Mouse (Mus musculus) neural tube, embryonic 14.5 days (tissue): ENCODE measurements around the gene Celf2. TPM values are rescaled to one million over a fixed set of nuclear protein-coding genes. Genes with fewer than 3 reads are reported as not detected.

ENCODE experiments used
- ATAC-seq: fragments of 200-750 bp; cut with Nextera tagmentation; 2 replicates; pipeline ENCODE4 v1.8.0; 2017; ENCODE audit warnings: low read depth, mild to moderate bottlenecking, moderate TSS enrichment, moderate library complexity
- H3K27ac ChIP-seq: fragments of 300-500 bp; sonication (generic); 2 replicates; pipeline ENCODE4 v1.5.1; 2014; ENCODE audit warnings: low read depth, mild to moderate bottlenecking, control low read depth, low read length, moderate library complexity, mixed read lengths
- H3K27me3 ChIP-seq: fragments of 300-500 bp; sonication (generic); 2 replicates; pipeline ENCODE4 v1.6.1; 2014; ENCODE audit warnings: low read length; ENCODE audit not compliant: control insufficient read depth, insufficient read depth
- H3K36me3 ChIP-seq: fragments of 300-500 bp; sonication (generic); 2 replicates; pipeline ENCODE4 v1.6.1; 2014; ENCODE audit warnings: low read length, mixed read lengths; ENCODE audit not compliant: control insufficient read depth, insufficient read depth
- H3K4me1 ChIP-seq: fragments of 300-500 bp; sonication (generic); 2 replicates; pipeline ENCODE4 v1.6.1; 2014; ENCODE audit warnings: low read length; ENCODE audit not compliant: control insufficient read depth, insufficient read depth
- H3K4me2 ChIP-seq: fragments of 300-500 bp; sonication (generic); 2 replicates; pipeline ENCODE4 v1.6.1; 2014; ENCODE audit warnings: mild to moderate bottlenecking, low read depth, low read length, control low read depth
- H3K4me3 ChIP-seq: fragments of 300-500 bp; sonication (generic); 2 replicates; pipeline ENCODE4 v1.5.1; 2014; ENCODE audit warnings: low read depth, low read length, control low read depth, mixed read lengths
- H3K9ac ChIP-seq: fragments of 300-500 bp; sonication (generic); replicated peaks from 2 replicates; pipeline ENCODE4 v1.6.1; 2014; ENCODE audit warnings: low read depth, mild to moderate bottlenecking, control low read depth, low read length, mixed read lengths
- H3K9me3 ChIP-seq: fragments of 300-500 bp; sonication (generic); 2 replicates; pipeline ENCODE4 v1.6.1; 2016; ENCODE audit warnings: low read length; ENCODE audit not compliant: control insufficient read depth
- WGBS: fragments of 180-500 bp; shearing (Covaris S2); extraction: QIAGEN DNeasy Blood & Tissue Kit; methylation state at CpG from one replicate; pipeline ENCODE4 v1.1.7; 2014; 5-methylcytosine and 5-hydroxymethylcytosine counted together
- polyA plus RNA-seq: library from polyadenylated mRNA; unstranded; fragments of >200 nt; fragmentation: Nextera tagmentation; extraction: Ambion mirVana; gene quantifications from 2 replicates; pipeline ENCODE4 v1.2.1, GENCODE M21; 2014

Gene Celf2
- polyA plus RNA-seq, 1 experiment from 2014 or later = 161 TPM

- 0 out of 2 replicates have a peak, but pooled peaks cover 5% of the 10 kb centered on the region for H3K4me1 ChIP-seq
- no peaks in the 10 kb centered on the region for H3K9me3 ChIP-seq
- peak overlapping the region; percentile 44; the same call in 1 of the 2 replicates for H3K27ac ChIP-seq
- H3K27me3 ChIP-seq = no peaks in the 10 kb centered on the region
- WGBS = 23% methylated on average over 14 of the region's 14 CpGs
- H3K9ac ChIP-seq = no peak overlapping the region
- peaks cover 3% of the 10 kb centered on the region; the same call in 1 of the 2 replicates for H3K36me3 ChIP-seq
- H3K4me2 ChIP-seq = no peak overlapping the region
- H3K4me3 ChIP-seq = no peak overlapping the region
- peak; percentile 83 for ATAC-seq
Measured at GRCm38 (mm10) chr2:6546462-6547138, 962.8 kb downstream of the Celf2 start.

- no peak overlapping the region for H3K4me2 ChIP-seq
- no peak overlapping the region for H3K9ac ChIP-seq
- WGBS = 33% methylated on average over 10 of the region's 10 CpGs
- H3K4me1 ChIP-seq = 0 out of 2 replicates have a peak, but pooled peaks cover 5% of the 10 kb centered on the region
- no peak overlapping the region for H3K4me3 ChIP-seq
- no peak overlapping the region for H3K27ac ChIP-seq
- no peaks in the 10 kb centered on the region for H3K27me3 ChIP-seq
- H3K36me3 ChIP-seq = peaks cover 3% of the 10 kb centered on the region; the same call in 1 of the 2 replicates
- no peaks in the 10 kb centered on the region for H3K9me3 ChIP-seq
- ATAC-seq = no peak
Measured at GRCm38 (mm10) chr2:6545127-6545931, 964.0 kb downstream of the Celf2 start.

GRCm38 (mm10) chr2:6543650-6544049 lies 965.7 kb downstream of the Celf2 start:
- no peak overlapping the region for H3K27ac ChIP-seq
- H3K9ac ChIP-seq = no peak overlapping the region
- no peaks in the 10 kb centered on the region for H3K27me3 ChIP-seq
- H3K4me2 ChIP-seq = no peak overlapping the region
- H3K9me3 ChIP-seq = no peaks in the 10 kb centered on the region
- no peak overlapping the region for H3K4me3 ChIP-seq
- H3K36me3 ChIP-seq = peaks cover 3% of the 10 kb centered on the region; the same call in 1 of the 2 replicates
- 96% methylated on average over 5 of the region's 5 CpGs for WGBS
- ATAC-seq = no peak
- 0 out of 2 replicates have a peak, but pooled peaks cover 5% of the 10 kb centered on the region for H3K4me1 ChIP-seq

- Histone ChIP-seq H3K9me3 (no peaks in the 10 kb centered on the region), H3K27me3 (no peaks in the 10 kb centered on the region), H3K9ac (no peak overlapping the region), H3K36me3 (no peaks in the 10 kb centered on the region), H3K4me3 (no peak overlapping the region), H3K4me1 (0 out of 2 replicates have a peak, but pooled peaks cover 5% of the 10 kb centered on the region), H3K27ac (no peak overlapping the region), H3K4me2 (no peak overlapping the region)
- 87% methylated on average over 12 of the region's 12 CpGs for WGBS
- ATAC-seq = no peak
Measured at GRCm38 (mm10) chr2:6542556-6543180, 966.7 kb downstream of the Celf2 start.

- no peak for ATAC-seq
- no peak overlapping the region for H3K9ac ChIP-seq
- H3K36me3 ChIP-seq = no peaks in the 10 kb centered on the region
- no peak overlapping the region for H3K27ac ChIP-seq
- no peak overlapping the region for H3K4me3 ChIP-seq
- no peaks in the 10 kb centered on the region for H3K27me3 ChIP-seq
- no peaks in the 10 kb centered on the region for H3K9me3 ChIP-seq
- H3K4me2 ChIP-seq = no peak overlapping the region
- WGBS = 84% methylated on average over 5 of the region's 6 CpGs
- no peaks in the 10 kb centered on the region for H3K4me1 ChIP-seq
Measured at GRCm38 (mm10) chr2:6540825-6541224, 968.5 kb downstream of the Celf2 start.

- Histone ChIP-seq H3K9me3 (no peaks in the 10 kb centered on the region), H3K27ac (no peak overlapping the region), H3K4me3 (no peak overlapping the region), H3K4me2 (no peak overlapping the region), H3K4me1 (no peaks in the 10 kb centered on the region), H3K27me3 (no peaks in the 10 kb centered on the region), H3K36me3 (no peaks in the 10 kb centered on the region), H3K9ac (no peak overlapping the region)
- no peak for ATAC-seq
- WGBS = 75% methylated on average over 11 of the region's 11 CpGs
Measured at GRCm38 (mm10) chr2:6540092-6540491, 969.3 kb downstream of the Celf2 start.

GRCm38 (mm10) chr2:6538500-6538899 lies 970.9 kb downstream of the Celf2 start:
- 93% methylated on average over 2 of the region's 2 CpGs for WGBS
- H3K27ac ChIP-seq = no peak overlapping the region
- no peaks in the 10 kb centered on the region for H3K36me3 ChIP-seq

GRCm38 (mm10) chr2:6538031-6538430 lies 971.3 kb downstream of the Celf2 start:
- ATAC-seq = 0 out of 2 replicates have a peak, but pooled peaks have one; percentile 30
- Histone ChIP-seq H3K9ac (no peak overlapping the region), H3K4me3 (no peak overlapping the region), H3K9me3 (no peaks in the 10 kb centered on the region), H3K36me3 (no peaks in the 10 kb centered on the region), H3K27me3 (no peaks in the 10 kb centered on the region), H3K4me2 (no peak overlapping the region), H3K27ac (peak overlapping the region; percentile 2; the same call in 1 of the 2 replicates), H3K4me1 (no peaks in the 10 kb centered on the region)

More at GRCm38 (mm10) chr2:6538500-6538899, 970.9 kb downstream of the Celf2 start:
- Histone ChIP-seq H3K9me3 (no peaks in the 10 kb centered on the region), H3K4me2 (no peak overlapping the region), H3K27me3 (no peaks in the 10 kb centered on the region), H3K4me1 (no peaks in the 10 kb centered on the region), H3K9ac (no peak overlapping the region), H3K4me3 (no peak overlapping the region)
- ATAC-seq = no peak
